Mouse (Mus musculus): ENCODE data around the gene Eng.
A peak's percentile ranks its signal among the peaks of the same experiment; 100 is the strongest.

The Eng gene

DNA sequence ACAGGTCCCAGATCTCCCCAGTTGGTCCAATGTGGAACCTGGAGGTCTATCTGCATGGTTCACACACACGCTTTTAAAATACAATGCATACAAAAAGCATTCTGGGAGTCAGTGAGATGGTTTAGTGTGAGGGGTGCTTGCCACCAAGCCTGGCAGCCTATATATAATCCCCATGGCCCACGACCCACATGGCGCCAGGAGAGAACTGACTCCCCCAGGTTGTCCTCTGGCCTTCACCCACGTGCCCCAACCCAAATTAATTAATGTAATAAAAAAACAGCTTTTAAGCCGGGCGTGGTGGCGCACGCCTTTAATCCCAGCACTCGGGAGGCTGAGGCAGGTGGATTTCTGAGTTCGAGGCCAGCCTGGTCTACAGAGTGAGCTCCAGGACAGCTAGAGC is 37.3 kb downstream of the Eng start:
- DNase-seq: no peak

DNA sequence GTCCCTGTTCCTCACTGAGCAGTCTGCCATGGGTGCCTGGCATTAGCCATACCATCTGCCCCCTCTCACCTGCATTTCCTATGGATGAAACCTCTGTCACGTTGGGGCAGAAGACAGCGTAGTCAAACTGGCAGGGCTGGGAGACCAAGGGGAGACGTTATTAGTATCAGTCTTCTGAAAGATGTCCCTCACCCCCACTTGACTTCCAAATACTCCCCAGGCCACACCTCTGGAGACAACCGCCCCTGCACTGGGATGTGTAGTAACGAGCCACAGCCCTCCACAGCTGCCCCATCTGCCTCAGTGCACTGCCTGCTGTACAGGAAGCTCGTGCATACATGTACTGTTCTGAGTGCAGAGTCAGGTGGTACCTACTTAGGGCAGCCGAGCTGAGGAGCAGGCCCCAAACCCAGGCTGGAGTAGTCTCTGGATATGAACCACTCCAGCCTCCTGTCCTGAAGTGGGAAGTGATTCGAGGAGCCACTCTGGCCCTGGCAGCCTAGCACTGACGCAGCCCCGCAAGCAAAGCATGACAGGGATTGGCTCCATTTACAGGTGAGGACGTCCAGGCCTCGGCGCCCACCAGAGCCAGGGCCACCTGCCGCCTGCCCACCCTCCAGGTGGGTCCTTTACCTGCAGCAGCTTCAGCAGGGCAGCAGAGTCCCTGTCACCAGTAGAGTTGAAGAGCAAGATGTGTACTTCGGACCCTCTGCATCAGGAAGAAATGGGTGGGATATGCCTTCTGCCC is 38.5 kb downstream of the Eng start:
- DNase-seq: no peak

DNA sequence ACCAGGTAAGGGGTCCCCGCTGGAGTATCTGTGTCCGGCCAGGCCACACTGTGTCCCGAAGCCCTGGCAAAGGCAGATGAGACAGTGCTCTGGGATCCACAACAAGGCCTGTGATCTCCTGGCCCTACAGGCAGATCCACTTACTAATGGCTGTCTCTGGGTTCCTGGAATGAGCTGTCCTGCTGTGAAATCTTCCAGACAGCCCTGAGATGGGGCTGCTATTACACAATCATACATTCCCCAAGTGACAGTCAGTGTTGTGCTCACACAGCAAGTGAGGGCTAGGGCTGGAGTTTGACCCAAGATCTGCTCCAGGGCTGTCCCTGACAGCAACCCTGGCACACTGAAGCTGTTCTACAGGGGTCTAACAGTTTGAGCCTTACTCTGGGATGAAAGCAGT is 39.4 kb downstream of the Eng start:
- no peak for DNase-seq

DNA sequence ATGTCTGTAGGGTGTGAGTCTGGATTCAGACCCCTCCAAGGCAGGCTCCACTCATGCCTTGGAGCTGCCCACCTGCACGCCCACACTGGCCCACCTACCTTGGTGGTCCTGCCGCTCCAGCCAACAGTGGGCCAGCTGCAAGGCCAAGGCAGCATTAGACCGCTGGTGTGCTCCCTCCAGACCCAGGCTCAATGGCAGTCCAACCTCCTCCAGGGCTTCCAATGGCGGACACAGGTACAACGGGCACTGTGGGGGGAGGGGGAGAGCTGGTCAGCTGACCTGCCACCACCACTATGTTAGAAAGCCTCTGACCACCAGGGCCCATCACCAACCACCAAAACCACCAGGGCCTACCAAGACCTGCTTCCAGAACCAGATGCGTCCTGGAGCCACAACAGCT is 40.2 kb downstream of the Eng start:
- DNase-seq: no peak

DNA sequence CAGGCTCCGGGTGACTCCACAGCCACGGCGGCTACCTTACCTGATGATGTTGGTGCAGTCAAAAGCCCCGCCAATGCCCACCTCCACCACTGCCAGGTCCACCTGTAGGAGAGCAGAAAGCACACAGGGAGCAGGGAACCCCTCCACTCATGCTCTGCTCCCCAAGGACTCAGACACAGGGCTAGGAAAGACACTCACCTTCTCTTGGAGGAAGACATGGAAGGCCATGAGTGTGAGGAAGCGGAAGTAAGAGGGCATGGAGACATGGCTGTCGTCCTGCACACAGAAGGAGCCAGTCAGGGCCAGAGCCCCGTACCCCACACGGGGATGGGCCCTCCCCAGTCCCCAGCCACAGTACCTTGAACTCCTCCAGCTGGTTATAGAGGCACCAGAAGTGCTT is 41.2 kb downstream of the Eng start:
- no peak for DNase-seq

DNA sequence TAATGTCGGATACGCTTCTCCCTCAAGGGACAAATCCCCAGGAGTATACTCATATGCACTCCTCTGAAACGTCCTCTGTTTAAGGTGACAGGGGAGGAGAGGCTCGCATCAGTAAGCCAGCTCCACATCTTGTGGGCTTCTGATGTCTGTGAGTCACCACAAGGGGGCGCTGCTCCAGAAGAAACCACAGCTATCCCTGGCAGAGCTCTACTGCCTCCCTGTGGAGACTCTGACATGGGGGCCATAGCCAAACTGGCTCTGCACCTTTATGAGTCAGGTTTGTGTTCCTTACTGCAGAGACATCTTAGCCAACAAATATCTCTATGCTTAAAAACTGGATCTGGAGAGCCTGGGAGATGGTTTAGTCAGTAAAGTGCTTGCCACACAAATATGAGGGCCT is 43.0 kb downstream of the Eng start:
- peak; percentile 95 to 97 for DNase-seq

DNA sequence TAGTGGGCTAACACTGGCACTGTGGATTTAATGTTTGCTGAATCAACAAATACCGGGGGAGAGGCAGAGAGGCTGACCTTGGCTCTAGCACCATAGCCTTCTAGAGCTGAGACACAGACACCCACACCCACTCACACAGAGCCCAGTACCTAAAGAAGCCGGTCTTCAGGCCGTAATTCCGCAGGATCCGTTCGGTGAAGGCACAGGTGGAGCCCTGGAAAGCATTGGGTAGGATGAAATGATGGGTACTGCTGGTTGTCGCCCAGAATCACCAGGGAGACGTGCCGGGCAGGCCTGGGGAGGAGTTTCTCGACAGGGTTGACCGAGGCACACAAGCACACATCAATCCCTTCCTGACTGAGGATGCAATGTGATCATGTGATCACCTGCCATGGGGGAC is 44.6 kb downstream of the Eng start:
- DNase-seq: no peak

DNA sequence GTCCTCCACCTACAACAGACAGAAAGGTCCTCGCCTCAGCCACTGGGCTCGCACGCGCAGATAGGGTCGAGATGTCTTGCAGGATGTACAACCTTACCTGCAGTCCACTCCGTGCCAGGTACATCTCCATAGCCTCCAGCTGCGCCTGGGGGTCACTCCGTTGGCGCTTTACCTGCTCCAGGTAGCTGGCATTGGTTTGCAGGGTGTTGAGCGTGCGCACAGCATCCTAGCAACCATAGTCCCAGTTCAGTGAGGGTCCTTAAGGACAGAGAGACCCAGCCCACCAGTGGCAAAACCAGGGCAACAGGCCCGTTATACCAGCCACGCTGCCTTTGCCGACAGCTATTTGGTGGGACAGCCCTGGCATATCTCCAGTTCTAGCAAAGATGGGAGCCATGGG is 46.1 kb downstream of the Eng start:
- peak in 1 of 2 experiments; percentile 38 for DNase-seq

DNA sequence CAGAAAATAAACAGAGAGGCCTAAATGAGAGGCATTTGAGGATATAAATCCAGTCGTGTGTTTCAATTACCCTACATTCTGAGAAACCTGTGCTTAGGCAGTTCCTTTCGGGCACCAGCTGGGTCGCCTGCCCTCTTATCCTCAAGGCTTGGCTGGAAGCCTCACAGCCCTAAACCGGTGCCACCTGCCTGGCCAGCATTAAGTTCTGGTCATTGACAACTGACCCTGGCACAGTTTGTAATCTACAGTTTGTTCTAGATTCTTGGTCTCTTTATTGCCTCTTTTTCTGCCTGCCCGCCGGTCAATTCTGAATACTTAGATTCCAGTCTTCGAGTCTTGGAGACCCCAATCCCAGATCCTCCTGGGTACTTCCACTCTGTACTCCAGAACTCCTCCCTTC is 46.9 kb downstream of the Eng start:
- peak; percentile 42 to 47 for DNase-seq

DNA sequence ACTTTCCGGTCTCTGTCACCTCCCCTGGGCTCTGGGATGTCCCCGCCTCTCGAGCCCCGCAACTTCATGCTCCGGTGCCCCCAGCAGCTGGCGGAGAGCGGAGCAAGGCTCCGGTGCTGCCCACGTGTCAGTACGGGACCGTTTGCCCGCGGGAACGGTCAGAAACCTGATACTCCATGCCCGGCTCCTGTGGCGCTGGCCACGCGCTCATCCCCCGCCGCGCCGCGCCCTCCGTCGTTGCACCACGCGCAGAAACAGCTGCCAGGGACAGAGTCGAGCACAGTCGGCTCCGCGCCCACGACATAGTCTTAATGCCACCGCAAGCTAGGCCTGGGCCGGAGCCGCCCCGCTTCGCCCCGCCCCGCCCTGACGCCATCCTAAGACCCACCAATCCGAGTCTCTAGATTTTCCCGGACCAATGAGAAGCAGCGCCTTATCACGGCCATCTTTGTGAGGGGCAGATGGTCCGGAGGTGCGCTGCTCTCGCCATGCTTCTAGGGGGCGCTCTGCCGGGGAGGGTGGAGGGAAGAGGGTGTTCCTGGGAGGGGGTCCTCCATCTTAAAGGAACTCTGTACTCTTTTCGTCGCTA is 47.5 kb downstream of the Eng start:
- peak; percentile 98 to 99 for DNase-seq

DNA sequence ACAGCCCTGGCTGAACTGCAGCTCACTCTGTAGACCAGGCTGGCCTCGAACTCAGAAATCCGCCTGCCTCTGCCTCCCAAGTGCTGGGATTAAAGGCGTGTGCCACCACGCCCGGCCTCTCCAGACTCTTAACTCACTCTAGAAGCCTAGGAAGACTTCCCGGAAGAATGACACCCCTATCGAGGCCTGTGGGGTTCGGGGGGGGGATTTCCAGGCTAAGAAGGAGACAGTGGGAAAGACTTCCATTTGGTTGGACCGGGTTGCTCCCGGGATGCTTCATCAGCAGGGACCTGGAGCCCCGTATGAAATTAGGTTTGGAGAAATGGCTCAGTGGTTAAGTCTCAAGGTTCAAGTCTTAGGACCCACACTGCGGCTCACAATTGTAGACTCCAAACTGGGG is 48.3 kb downstream of the Eng start:
- no peak for DNase-seq

DNA sequence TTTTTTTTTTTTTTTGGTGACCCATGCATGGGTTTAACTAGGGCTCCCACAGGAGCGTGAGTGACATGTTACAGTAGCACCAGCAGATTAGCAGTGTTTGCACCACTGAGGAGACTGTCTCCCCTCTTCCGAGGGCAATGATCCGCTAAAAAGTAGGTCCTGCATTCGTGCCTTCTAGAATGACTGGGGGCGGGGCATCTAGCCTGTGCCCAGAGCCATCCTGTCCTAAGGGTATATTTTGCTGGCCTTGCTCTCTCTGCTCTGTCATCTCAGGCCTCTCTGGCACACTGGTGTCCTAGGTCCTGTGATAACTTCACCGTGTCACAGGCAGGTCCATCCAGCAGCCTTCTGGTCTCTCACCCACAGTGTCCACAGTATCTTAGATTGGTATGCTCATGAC is 53.3 kb downstream of the Eng start:
- no peak for DNase-seq

DNA sequence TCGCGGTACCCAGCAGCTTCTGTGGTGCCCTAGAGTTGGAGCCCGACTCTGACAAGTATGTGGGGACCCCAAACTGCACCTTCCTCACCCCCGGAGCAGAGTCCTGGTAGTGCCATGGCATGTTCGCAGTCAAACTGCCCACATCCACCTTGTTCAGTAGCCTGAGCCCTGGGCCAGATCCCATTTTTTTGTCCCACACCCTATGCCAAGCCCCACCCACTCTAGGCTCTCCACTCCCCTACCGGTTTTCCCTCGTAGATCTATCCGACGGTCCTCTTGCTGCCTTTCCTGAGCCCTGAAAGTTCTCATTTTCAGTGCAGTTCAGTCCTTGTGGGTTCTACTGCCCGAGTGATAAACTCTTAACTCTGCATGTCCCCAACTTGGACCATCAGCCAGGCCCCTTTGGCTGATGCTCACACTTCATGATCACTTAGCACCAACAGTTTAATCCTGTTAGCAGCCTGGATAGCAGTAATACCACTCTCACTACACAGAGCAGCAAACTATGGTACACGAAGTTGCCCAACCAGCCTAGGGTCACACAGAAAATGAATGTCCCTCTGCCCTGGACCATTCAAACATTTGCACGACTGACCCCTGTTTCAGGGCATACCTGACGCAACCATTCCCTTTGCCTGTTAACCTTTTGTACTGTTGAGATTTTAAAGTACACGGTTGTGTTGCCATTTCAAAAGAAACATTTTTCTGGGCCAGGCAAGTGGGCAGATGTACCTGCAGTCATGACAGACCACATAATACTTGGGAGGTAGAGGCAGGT is 54.8 kb downstream of the Eng start:
- DNase-seq: no peak

DNA sequence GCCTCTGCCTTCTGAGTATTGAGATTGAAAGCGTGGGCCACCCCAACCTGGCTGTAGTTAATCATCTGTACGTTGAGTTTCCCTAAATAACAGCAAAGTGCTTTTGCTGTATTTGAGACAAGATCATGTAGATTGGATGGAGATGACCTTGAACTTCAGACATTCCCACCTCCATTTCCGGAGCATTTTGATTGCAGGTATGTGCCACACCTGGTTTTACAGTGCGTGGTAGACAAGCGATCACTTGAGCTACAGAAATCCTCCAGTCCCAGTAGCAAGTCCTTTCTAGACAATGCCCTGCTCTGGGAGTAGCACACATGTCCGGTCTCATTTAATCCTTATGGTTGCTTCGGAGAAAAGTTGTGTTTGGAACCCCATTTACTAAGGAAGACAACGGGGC is 56.7 kb downstream of the Eng start:
- DNase-seq: no peak

DNA sequence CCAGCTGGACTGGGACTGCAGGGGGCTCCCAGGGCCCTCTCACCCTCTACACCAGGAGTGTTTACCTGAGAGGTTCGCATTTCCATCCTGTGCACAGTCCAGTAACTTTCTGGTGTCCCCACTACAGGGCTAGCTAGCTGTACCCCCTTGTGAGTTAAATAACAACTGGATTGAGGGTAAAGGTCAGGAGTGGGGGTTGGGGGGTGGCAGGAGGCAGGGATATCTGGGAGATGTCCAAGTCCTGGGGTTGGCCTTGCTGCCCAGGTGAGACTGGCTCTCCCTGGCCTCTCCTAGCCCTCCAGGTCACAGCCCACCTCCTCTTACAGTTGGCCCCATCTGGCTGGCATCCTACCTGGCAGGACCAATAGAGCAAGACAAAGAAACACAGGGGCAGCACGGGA is 57.6 kb downstream of the Eng start, which contains the start of gene Fpgs:
Fpgs (minus strand) TSS at position 125 of the 401 bp plus-strand sequence.
- DNase-seq: no peak

DNA sequence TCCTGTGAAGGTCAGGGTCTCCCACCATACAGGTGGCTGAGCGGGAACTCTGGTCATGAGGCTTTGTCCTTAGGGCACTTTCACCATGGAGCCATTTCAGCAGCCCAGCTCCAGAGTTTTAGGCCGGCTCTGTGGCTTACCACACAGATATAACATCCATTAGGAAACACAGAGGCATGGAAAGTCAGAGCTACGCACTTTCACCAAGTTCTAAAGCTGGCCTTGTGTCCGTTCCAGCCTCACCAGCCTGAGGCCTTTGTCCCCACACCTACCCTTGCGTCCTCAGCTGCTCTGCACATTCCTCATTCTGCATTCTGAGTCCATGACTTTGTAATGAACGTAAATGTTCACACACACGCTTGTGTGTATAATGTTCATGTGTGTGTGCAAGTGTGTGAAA is 58.6 kb downstream of the Eng start:
- no peak for DNase-seq

DNA sequence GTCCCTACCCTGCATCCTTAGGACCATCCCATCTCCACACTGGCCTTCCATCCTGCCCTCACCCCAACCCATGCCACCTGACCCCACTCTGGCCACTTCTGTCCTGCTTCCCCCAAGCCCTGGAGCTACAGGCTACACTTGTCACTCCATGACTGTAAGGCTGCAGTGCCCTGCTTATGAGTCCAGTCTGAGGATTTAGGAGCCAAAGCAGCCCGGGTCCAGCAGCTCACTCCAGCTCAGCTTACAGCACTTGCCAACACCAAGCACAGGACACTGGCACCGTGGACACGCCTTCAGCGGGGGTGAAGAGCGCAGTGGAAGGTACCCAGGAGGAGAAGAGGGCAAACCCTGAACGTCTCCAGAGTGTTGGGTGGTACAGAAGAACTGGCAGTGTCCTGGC is 60.6 kb downstream of the Eng start:
- DNase-seq: no peak

DNA sequence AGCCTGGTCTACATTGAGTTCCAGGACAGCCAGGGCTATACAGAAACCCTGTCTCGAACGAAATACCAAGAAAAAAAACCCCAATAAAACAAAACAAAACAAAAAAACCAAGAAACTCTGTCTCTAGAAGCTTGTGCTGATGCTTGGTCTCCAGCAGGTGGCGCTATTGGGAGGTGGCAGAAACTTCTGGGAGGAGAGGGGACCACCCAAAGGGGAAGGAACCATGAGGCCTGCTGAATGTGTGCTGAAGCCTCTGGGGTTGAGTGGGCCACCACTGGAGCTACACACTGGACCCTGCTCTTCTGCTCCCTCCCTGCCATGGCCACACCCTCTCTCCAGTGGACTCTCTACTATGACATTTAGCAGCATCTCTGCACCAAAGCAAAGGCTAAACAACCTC is 62.2 kb downstream of the Eng start:
- peak; percentile 83 to 89 for DNase-seq

DNA sequence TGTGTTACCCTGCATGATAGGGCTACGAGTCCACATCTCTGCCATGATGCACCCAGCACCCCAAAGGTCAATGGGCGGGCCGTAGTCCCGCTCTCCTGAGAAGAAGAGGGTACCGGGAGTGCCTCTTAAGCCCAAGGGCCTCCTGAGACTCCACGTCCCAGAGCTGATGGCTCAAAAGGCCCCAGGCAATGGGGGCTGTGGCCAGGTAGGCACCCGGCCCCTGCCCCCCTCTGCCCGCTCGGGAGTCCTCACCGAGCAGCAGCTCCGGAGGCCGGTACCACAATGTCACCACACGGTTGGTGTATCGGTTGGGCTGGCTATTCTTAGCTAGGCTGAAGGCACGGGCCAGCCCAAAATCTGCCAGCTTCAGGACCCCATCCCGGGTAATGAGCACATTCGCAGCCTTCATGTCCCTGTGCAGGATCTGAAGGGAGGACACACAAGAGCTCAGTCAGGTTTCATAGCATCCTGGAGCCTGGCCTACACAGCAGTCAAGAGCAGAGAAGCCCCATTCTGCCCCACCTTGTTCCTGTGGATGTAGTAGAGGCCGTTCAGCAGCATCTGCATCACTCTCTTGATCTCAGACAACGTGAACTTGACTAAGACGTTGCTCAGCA is 63.2 kb downstream of the Eng start:
- DNase-seq: no peak

DNA sequence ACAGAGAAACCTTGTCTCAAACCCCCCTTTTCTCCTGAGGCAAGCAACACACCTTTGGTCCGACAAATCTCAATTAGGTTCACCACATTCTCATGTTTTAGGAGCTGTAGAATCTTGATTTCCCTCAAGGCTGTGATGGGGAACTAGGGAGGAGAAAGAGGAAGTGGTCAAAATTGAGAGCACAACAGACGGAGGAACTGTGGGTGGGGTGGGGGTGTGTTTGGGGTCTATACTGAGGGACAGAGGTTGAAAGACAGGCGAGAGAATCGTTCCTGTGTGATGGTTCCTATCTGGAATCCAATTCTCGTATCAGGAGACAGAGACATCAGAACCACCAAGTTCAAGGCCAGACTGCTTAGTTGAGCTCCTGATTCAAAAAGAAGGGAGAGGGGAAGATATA is 64.0 kb downstream of the Eng start:
- DNase-seq: no peak

DNA sequence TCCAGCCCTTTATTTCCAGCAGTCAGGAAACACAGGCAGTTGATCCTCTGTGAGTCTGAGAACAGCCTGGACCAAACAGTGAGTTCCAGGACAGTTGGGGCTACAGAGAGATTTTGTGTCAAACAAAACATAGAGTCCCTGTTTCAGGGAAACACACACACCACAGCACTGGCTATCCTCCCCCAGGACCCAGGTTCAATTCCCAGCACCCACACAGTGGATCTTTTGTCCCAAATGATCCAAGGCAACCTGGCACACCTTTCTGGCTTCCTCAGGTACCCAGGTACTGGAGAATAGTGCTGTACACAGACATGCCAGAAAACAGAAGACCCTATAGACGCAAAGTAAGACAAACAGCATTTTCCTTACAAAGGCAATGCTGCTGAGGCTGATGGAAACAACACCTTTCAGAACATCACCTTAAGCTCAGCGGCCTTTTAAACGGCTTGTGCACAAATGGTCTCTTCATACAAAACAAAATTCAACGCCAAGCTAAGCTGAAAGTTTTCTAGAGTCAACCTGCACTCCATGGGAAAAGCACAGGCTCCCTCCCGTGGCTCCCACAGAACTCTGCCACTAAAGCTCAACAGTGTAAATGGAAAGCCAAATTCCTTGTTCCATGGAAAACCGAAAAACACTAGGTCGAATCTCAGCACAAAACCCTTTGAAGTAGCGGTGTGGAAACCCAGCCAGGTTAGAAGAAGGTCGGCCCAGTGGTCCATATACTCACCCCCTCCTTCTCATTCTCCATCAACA is 65.1 kb downstream of the Eng start:
- no peak for DNase-seq

DNA sequence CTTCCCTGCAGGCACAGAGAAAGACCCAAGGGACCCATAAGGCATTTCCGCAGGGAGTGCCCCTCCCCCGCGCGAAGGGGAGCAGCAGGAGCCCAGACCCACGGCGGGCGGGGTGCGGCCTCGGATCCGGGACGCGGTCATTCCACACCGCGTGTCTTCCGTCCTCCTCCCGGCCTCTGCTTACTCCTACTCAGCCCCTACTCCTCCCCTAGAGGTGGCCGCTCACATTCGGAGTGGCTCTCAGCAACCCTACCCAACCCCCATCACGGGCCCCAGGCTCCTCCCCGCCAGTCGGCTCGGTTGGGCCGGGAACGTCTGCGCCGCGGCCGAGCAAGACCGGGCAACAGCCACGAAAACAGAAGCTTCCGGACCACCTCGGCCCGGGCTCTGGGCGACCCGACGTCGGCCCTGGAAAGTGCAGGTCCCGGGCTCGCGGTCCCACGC is 65.7 kb downstream of the Eng start:
- DNase-seq: peak; percentile 74 to 77

DNA sequence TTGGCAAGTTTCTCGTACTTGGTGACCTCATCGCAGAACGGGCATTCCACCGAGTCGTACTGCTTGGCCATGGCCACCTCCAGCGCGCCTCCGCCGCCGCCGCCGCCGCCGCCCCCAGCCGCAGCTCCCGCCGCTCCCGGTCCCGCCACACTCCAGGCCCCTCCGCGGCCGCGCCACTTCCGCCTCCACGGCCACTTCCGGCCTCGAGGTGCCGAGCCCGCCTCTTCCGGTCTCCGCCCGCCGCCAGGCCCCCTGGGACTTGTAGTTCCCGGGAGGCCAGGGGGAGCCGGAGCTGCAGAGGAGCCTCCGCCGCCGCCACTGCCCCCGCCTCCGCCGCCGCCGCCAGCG is 66.2 kb downstream of the Eng start:
- peak; percentile 98 for DNase-seq

All from cerebellum, postnatal 10 days (tissue).